Mouse (Mus musculus): ENCODE measurements around the gene Scarb2. TPM values are rescaled to one million over a fixed set of nuclear protein-coding genes. Genes with fewer than 3 reads are reported as not detected.
"Not testable (repeated sequence)": the region's sequence is repeated elsewhere in the genome, so short reads cannot be mapped to it uniquely, and the experiment has no call there.

Scarb2 gene
- 6.8 and 16.7 TPM in 2 replicates for polyA plus RNA-seq (2011; ENCODE audit: insufficient read depth, insufficient read length, low replicate concordance, missing spikeins)

DNA sequence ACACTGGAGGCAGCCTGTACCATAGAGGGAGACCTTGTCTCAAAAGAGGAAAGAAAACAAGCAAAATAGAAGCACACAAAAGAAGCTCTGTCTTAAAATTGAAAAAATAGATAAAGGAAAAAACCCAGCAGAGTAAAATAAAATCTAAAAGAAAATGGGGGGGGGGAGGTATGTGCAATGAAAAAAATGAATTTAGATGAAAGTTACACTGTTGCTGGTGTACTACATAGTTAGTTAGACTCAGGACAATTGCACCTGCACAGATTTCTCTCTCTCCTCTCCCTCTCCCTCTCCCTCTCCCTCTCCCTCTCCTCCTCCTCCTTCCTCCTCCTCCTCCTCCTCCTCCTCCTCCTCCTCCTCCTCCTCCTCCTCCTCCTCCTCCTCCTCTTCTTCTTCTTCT lies at the start of gene Scarb2:
Scarb2 (minus strand) TSS at position 101 of the 400 bp plus-strand sequence.
- TF ChIP-seq POLR2A (IDR thresholded peaks at IDR 0.05; ENCODE audit: borderline replicate concordance, control insufficient read depth, low read depth, low read length) (no peak), CTCF (IDR thresholded peaks at IDR 0.05; ENCODE audit: control insufficient read depth, insufficient read depth, low read length) (no peak)
- Histone ChIP-seq H3K4me3 (replicated peaks; ENCODE audit: control insufficient read depth, low read depth, low read length) (peak within 1 kb of the TSS; percentile 94), H3K4me1 (ENCODE audit: control insufficient read depth, insufficient read depth, low read length) (peaks cover 8% of the 10 kb centered on the region), H3K27ac (ENCODE audit: control insufficient read depth, insufficient read depth, low read depth, low read length, poor library complexity) (peak within 1 kb of the TSS; percentile 95)

- TF ChIP-seq POLR2A (IDR thresholded peaks at IDR 0.05; ENCODE audit: borderline replicate concordance, control insufficient read depth, low read depth, low read length) (no peak), CTCF (IDR thresholded peaks at IDR 0.05; ENCODE audit: control insufficient read depth, insufficient read depth, low read length) (no peak)
- WGBS = 84% methylated on average over 1 of the region's 1 CpGs
- H3K4me1 ChIP-seq (ENCODE audit: control insufficient read depth, insufficient read depth, low read length) = no peaks in the 10 kb centered on the region
- H3K27ac ChIP-seq (ENCODE audit: control insufficient read depth, insufficient read depth, low read depth, low read length, poor library complexity) = no peak overlapping the region
- H3K4me3 ChIP-seq (replicated peaks; ENCODE audit: control insufficient read depth, low read depth, low read length) = no peak overlapping the region
These were observed 49.3 kb upstream of the Scarb2 start for GRCm38 (mm10) chr5:92555905-92556304.

DNA sequence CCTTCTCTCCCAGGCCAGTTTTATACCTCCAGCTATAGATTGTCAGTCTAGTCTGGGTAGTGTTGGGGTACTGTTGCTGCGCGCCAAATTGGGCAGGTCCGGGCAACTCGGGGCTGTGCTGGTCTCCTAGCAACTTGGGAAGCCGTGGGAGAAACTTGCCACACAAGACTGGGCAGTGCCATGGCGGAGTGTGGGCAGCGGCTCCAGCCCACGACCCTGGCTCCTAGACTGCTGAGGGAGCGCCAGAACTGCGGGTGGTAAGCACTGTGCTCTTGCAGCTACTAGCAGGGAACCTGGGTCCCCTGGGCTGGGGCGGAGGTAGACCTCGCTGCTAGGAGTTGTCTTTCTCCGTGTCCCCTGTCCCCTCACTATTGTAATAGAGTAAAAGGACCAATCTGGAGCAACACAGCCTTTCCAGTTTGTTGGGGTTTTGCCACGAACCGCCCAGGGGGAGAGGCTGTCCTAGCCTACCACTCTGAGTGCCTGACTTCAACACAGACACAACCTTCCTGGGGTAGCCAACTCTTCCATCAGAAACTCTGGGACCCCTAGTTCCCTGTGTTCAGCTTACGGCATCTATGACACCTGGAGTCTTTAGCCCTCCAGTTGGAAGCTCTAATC lies 48.4 kb upstream of the Scarb2 start, which contains the start of gene Fam47e:
Fam47e (plus strand) TSS at position 179 of the 621 bp plus-strand sequence.
- 73% methylated on average over 16 of the region's 16 CpGs for WGBS

GRCm38 (mm10) chr5:92554443-92554842 lies 47.8 kb upstream of the Scarb2 start:
- no peak for TF ChIP-seq CTCF (IDR thresholded peaks at IDR 0.05; ENCODE audit: control insufficient read depth, insufficient read depth, low read length)
- no peak for TF ChIP-seq POLR2A (IDR thresholded peaks at IDR 0.05; ENCODE audit: borderline replicate concordance, control insufficient read depth, low read depth, low read length)
- H3K4me1 ChIP-seq (ENCODE audit: control insufficient read depth, insufficient read depth, low read length) = no peaks in the 10 kb centered on the region
- WGBS = 81% methylated on average over 4 of the region's 4 CpGs
- H3K4me3 ChIP-seq (replicated peaks; ENCODE audit: control insufficient read depth, low read depth, low read length) = no peak overlapping the region
- H3K27ac ChIP-seq (ENCODE audit: control insufficient read depth, insufficient read depth, low read depth, low read length, poor library complexity) = no peak overlapping the region

More for the DNA sequence above, 48.4 kb upstream of the Scarb2 start, which contains the start of gene Fam47e:
- H3K4me1 ChIP-seq (ENCODE audit: control insufficient read depth, insufficient read depth, low read length) = no peaks in the 10 kb centered on the region
- H3K4me3 ChIP-seq (replicated peaks; ENCODE audit: control insufficient read depth, low read depth, low read length) = no peak within 1 kb of the TSS
- H3K27ac ChIP-seq (ENCODE audit: control insufficient read depth, insufficient read depth, low read depth, low read length, poor library complexity) = no peak within 1 kb of the TSS
- TF ChIP-seq CTCF (IDR thresholded peaks at IDR 0.05; ENCODE audit: control insufficient read depth, insufficient read depth, low read length) = no peak
- TF ChIP-seq POLR2A (IDR thresholded peaks at IDR 0.05; ENCODE audit: borderline replicate concordance, control insufficient read depth, low read depth, low read length) = no peak

GRCm38 (mm10) chr5:92553939-92554338 lies 47.3 kb upstream of the Scarb2 start:
- no peak overlapping the region for H3K27ac ChIP-seq (ENCODE audit: control insufficient read depth, insufficient read depth, low read depth, low read length, poor library complexity)
- 0 out of 2 replicates have a peak, but pooled peaks have one; percentile 14 for TF ChIP-seq CTCF (IDR thresholded peaks at IDR 0.05; ENCODE audit: control insufficient read depth, insufficient read depth, low read length)
- no peak for TF ChIP-seq POLR2A (IDR thresholded peaks at IDR 0.05; ENCODE audit: borderline replicate concordance, control insufficient read depth, low read depth, low read length)
- 65% methylated on average over 3 of the region's 3 CpGs for WGBS

DNA sequence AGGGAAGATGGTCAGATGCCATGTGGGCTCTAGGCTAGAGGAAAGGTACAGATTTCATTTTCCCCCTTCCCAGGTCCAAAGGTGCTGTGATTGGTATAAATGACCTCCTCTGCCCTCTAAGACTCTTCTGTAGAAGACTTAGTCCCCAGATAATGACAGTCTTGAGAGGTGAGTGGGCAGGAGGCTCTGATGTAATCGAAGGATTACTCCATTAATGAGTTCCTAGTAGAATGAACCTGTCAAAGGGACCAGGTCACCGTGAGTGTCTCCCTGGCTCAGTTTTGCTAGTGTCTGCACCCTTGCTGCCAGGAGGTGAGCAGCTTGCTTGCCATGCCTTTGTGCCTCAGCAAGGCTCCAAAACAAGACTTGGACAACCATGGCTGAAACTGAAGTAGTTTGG lies 46.0 kb upstream of the Scarb2 start:
- no peak overlapping the region for H3K4me3 ChIP-seq (replicated peaks; ENCODE audit: control insufficient read depth, low read depth, low read length)
- no peak overlapping the region for H3K27ac ChIP-seq (ENCODE audit: control insufficient read depth, insufficient read depth, low read depth, low read length, poor library complexity)
- TF ChIP-seq POLR2A (IDR thresholded peaks at IDR 0.05; ENCODE audit: borderline replicate concordance, control insufficient read depth, low read depth, low read length) (no peak), CTCF (IDR thresholded peaks at IDR 0.05; ENCODE audit: control insufficient read depth, insufficient read depth, low read length) (no peak)
- WGBS = 80% methylated on average over 2 of the region's 2 CpGs
- no peaks in the 10 kb centered on the region for H3K4me1 ChIP-seq (ENCODE audit: control insufficient read depth, insufficient read depth, low read length)

More at GRCm38 (mm10) chr5:92553939-92554338, 47.3 kb upstream of the Scarb2 start:
- Histone ChIP-seq H3K4me3 (replicated peaks; ENCODE audit: control insufficient read depth, low read depth, low read length) (no peak overlapping the region), H3K4me1 (ENCODE audit: control insufficient read depth, insufficient read depth, low read length) (no peaks in the 10 kb centered on the region)

GRCm38 (mm10) chr5:92539698-92540097 lies 33.1 kb upstream of the Scarb2 start:
- Histone ChIP-seq H3K4me1 (ENCODE audit: control insufficient read depth, insufficient read depth, low read length) (no peaks in the 10 kb centered on the region), H3K27ac (ENCODE audit: control insufficient read depth, insufficient read depth, low read depth, low read length, poor library complexity) (no peak overlapping the region), H3K4me3 (replicated peaks; ENCODE audit: control insufficient read depth, low read depth, low read length) (no peak overlapping the region)
- TF ChIP-seq POLR2A (IDR thresholded peaks at IDR 0.05; ENCODE audit: borderline replicate concordance, control insufficient read depth, low read depth, low read length) (no peak), CTCF (IDR thresholded peaks at IDR 0.05; ENCODE audit: control insufficient read depth, insufficient read depth, low read length) (no peak)
- 75% methylated on average over 4 of the region's 4 CpGs for WGBS

DNA sequence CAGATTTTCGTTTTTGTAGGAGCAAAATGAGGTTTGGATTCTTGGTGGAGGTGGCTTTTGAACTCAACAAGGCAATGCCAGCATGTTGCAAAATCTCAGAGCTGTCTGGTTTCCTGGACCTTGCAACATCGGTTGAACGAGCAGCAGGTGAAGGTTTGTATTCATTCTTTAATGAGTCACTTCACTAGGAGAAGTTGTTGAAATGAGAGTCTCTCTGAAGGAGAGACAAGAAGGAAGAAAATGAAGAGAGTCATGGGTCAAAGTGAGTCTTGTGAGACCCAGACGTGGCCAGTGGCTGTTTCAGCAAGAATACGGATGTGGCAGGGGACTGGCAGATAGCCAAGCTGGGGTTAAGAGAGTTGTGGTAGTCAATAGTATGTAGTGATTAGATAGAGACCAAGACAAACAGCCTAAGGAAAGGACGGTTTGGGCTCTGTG lies 18.2 kb upstream of the Scarb2 start:
- H3K27ac ChIP-seq (ENCODE audit: control insufficient read depth, insufficient read depth, low read depth, low read length, poor library complexity) = no peak overlapping the region; the same call in 1 of the 2 replicates
- H3K4me1 ChIP-seq (ENCODE audit: control insufficient read depth, insufficient read depth, low read length) = no peaks in the 10 kb centered on the region
- 6% methylated on average over 6 of the region's 6 CpGs for WGBS
- no peak overlapping the region for H3K4me3 ChIP-seq (replicated peaks; ENCODE audit: control insufficient read depth, low read depth, low read length)
- TF ChIP-seq POLR2A (IDR thresholded peaks at IDR 0.05; ENCODE audit: borderline replicate concordance, control insufficient read depth, low read depth, low read length) = no peak
- TF ChIP-seq CTCF (IDR thresholded peaks at IDR 0.05; ENCODE audit: control insufficient read depth, insufficient read depth, low read length) = no peak

DNA sequence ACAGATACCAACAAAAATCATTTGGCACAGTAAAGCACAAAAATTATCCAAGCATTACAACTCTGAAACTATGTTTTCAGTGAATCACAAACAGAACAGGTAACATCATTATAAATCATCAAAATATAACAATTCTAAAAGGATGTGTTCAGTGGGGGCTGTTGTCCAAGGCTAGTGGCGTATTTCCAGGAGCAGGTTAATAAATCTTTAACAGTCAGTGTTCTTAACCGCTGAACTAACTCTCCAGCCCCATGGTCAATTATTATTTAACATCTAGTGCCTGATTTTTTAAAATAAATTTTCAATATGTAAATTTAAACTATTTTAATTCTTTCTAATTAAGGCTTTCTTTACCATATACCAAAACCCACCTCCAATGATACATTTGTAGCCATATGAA lies 14.5 kb upstream of the Scarb2 start:
- not testable (repeated sequence) for H3K4me3 ChIP-seq (replicated peaks; ENCODE audit: control insufficient read depth, low read depth, low read length); H3K27ac ChIP-seq (ENCODE audit: control insufficient read depth, insufficient read depth, low read depth, low read length, poor library complexity); H3K4me1 ChIP-seq (ENCODE audit: control insufficient read depth, insufficient read depth, low read length)
- WGBS = 80% methylated on average over 2 of the region's 2 CpGs
